Mouse (Mus musculus) testis, postnatal 10 days (tissue): ENCODE results near the gene Adat3.
"Not testable (repeated sequence)": the region's sequence is repeated elsewhere in the genome, so short reads cannot be mapped to it uniquely, and the experiment has no call there.

Experiments
- DNase-seq: peaks from one replicate; pipeline ENCODE4 v3.0.0; 2021; ENCODE audit warnings: low spot score

Adat3 gene

DNA sequence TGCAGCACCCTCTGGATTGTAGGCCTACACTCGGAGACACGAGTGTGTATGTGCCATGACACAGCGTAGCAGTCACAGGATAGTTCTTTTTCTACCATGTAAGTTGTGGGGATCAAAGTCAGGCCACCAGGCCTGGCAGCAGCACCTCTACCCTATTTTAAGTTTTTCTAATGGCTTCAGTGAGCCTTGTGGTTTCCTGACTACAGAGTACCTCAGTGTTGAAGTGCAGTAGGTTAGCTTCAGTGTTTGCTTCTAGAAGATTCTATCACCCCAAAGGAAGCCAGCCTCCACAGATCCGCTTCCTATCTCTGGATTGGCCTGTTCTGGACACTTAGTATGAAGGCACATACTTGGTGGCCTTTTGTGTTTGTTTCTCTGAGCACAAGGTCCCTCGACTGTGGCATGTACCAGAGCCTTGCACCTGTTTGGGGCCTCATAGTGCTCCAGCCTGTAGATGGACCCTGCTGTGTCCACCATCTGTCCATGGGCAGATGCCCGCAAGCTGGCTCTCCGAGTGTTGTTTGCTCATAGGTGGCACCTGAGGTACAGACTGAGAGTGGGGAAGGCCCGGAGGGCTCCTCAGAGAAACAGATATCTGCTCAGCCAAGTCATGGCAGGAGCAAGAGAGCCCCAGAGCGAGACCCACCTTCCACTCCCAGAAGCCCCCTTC is 7.6 kb downstream of the Adat3 start:
- no peak for DNase-seq

DNA sequence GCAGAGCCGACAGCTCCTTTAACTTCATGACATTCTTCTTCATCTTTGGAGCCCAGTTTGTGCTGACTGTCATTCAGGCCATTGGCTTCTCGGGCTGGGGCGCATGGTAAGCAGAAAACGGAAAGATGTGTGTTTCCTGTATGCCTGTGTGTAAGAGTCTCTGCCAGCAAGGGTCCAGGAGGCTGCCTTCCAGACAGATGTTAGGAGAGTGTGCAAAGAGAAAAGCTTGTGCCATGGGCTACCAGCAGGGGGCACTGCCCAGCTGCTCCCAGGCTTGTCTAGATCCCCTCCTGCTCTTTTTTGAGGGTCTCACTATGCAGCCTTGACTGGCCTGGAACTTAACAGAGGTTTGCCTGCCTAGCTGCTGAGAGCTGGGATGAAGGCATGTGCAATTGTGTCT is 8.3 kb downstream of the Adat3 start:
- DNase-seq, result peak; percentile 67

DNA sequence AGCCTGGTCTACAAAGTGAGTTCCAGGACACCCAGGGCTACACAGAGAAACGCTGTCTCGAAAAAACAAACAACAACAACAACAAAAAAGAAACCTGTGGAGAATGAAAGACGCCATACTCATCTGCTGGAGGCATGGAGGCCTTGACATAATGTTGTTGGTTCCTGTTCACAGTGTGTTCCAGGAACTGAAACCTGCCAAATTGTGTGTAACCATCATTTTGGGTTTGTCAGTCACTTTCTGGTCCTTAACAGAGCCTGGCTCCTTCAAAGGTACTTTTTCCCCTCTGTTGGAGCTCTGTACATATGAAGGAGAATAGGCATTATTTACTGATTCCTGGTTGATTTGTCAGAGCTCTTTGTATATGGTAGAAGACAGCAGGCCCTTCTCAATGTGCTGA is 9.2 kb downstream of the Adat3 start:
- DNase-seq, result no peak

DNA sequence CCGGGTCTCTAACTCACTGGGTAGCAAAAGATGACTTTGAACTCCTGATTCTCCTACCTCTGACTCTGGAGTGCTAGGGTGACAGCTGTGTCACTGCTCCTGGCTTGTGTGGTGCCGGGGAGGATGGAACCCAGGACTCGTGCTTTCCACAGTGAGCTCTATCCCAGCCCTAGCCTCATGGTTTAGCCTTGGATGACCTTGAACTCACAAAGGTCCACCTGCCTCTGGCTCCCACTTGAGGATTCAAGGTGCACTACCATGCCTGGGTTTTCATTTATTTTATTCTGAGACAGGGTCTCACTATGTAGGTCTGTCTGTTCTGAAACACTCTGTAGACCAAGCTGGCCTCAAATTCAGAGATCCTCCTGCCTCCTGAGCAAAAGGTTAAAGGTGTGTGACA is 11.1 kb downstream of the Adat3 start:
- no peak for DNase-seq

DNA sequence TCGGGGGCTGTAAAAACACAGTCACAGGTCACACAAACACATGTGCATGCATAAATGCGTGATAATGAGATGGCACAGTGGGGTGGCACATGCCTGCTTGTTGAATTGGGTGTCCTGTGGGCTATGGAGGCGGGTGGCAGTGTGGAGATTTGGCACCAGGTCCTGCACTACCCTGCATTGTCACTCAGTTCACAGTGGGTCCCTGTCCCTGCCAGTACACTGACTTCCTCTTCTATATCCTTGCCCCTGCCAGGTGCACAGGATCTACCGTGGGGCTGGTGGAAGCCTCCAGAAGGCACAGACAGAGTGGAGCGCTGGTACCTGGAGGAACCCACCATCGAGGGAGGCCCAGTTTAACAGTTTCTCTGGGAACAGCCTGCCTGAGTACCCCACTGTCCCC is 11.7 kb downstream of the Adat3 start:
- no peak for DNase-seq

DNA sequence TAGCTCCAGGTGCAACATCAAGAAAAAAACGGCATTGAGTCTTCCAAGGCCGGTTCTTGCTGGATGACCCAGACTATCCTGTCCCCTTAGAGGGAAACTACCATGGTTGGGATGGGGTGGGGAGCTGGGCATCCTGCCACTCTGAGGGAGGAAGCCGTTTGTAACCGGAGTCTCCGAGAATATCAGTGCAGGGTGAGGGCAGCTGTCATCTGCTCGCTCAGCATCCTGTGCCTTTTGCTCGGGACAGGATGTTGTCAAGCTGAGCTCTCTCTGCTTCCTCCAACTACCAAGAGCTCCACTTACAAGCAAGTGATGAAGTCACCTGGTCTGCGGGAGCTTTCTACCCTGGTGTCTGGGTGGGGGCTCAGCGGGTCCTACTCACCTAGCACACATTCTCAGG is 15.5 kb downstream of the Adat3 start:
- no peak for DNase-seq

DNA sequence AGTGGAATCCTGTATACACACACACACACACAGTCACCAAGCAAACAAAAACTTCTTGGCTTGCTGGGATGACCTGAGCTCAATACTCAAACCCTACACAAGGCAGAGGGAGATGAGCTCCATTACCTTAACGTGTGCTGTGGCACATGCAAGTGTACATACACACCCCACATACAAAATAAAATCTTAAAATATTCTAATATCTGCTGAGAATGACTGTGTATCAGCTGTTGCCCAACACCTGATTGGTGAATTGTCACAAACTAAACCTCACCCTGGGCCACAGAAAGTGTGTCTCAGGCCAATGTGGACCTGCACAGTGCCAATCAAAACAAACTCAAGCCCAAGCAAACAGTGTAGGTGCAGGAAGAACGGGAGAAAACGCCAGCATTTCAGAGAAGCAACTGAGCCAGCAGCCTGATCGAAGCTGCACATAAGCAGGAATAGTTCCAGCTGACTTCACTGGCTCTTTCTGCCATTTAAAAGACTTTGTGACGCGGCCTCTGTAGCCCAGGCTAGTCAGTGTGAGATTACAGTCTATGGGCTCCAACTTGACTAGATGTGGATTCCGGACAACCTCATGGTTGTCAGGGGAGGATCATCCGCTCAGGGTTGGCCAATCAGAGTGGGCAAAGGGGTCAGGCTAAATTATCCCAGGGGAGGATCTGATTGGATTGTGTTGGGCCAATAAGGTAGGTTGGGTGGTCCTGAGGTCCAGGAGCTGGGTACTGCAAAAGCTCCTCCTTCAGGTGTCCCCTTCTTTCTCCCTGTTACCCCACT is 17.0 kb downstream of the Adat3 start:
- DNase-seq, result no peak

DNA sequence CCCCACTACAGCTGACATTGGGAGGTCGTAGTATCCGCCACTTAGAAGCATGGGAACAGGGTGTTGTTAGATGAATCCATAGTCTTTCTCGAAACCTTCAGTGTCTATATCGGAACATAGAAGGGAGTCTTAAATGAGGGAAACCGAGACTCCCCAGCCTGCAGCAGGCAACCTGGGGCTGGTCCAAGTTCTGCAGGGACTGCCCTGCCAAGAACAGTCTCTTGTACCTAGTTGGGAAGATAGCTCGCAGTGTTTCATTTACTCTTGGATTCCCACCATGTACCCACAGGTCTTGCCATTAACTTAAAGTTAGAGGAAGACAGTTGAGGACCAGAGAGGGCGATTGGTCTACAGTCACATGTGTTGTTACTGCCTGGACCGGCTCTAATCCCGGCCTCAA is 17.7 kb downstream of the Adat3 start:
- no peak for DNase-seq

DNA sequence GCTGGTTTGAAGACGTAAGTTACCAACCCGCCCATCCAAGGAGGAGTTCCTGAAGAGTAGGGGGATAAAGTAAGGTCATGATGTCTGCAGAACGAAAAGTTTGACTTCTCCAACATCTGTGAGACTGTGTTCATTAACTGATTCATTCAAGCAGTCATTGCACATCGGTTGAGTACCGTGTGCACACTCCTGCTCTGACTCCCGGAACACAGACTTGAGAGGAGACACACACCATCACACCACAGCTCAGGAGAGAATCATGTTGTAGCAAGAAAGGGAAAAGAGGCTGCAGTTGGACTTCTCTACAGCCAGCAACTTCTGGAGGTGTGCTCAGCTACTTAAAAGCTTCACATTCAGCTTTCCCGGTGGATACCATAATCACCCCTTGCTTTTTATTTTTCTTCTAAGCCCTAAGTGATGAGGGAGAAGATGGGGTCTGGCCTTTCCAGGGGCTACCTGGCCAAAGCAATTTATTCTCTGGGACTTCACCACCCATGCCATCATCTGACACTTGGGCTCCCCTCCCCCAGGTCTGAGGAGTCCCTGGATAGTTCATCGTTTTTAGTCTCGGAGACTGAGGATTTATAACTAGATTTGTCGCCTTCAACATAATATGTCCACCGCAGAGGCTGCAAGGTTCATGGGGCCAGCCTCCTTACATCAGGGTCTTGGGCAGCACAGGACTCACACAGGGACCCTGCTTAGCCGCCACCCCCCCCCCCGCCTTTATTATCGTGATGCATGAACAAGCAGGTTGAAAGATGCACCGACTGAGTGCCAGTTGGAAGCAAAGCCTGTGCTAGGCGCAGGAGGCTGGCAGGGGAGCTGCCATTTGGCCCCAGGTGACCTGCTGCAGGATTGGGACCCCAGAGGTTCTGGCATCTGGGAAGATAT is 18.4 kb downstream of the Adat3 start:
- DNase-seq, result no peak

DNA sequence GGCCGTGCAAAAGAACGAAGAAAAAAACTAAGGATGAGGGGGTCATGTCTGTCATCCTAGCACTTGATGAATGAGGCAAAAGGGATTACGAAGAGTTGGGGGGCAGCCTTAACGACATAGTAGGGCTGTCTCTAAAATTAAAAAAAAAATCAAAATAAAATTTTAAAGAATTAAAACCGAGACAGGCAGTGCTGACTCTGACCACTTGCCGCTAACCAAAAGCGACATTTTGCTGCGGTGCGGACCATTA is 18.9 kb downstream of the Adat3 start:
- no peak for DNase-seq

DNA sequence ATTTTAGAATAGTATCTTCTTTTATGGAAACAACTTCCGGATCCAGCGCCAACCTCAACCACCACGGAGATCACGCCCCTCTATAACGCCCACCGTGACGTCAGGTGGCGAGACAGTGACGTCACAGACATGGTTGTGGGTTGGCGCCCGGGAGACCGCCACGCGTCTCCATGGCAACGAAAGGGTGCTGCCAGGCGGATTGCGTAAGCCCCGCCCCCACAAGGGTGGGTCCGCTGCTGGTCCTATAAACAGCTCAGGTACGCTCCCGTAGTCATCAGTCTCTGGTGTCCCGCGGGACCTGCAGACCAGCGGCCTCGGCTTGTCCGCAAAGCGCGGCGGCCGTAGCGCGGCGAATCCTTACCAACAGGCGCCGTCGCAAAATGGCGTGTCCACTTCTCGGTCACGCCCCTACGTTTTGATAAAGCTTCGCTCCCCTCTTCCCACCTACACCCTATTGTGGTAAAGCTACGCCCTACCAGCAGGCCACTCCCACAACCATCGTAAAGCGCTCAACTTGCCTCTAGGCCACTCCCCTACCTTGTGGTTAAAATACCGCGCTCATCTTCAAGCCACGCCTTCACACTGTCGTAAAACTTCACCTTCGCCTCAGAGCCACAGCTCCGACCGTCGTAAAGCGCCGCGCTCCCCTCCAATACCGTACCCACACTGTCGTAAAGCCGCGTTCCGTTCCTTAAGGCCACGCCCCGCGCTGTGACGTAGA is 19.4 kb downstream of the Adat3 start:
- peak; percentile 99 for DNase-seq

DNA sequence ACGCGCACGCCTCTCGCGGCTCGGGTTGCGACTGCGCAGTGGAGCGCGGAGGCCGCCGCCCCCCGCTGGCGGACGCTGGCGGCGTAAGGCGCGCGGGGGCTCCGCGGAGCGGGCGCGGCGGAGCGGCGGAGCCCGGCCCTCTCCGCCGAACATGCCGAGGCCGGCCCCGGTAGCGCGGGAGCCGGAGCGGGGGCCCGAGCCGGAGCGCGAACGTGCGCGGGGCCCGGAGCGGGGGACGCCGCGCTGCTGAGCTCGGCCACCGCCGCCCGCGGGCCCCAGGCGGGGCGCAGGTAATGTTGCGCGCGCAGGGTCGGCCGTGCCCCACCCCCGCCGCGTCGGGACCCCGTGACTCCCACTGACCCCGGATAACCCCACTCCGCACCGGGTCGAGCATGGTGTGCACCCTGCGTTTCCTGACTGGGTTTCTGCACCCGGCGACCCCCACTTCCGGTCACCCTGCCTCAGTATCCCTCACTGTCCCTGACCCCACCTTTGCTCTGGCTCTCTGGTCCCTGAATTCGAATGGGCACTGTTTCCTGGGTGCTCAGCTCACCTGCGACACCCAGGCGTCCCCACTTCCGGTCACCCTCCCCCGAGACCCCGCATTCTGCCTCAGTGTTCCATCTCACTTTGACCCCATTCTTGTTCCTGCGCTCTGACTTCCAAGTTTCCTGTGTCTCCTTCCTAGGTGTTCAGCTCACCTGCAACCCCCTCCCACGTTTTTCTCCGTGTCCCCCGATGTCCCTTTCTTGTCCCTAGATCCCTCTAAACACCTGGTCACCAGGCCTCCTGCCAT is 20.2 kb downstream of the Adat3 start, which contains the start of gene Csnk1g2:
Gene Csnk1g2, plus strand, starts transcription at position 178 of the 796 bp plus-strand sequence.
- peak; percentile 86 for DNase-seq

DNA sequence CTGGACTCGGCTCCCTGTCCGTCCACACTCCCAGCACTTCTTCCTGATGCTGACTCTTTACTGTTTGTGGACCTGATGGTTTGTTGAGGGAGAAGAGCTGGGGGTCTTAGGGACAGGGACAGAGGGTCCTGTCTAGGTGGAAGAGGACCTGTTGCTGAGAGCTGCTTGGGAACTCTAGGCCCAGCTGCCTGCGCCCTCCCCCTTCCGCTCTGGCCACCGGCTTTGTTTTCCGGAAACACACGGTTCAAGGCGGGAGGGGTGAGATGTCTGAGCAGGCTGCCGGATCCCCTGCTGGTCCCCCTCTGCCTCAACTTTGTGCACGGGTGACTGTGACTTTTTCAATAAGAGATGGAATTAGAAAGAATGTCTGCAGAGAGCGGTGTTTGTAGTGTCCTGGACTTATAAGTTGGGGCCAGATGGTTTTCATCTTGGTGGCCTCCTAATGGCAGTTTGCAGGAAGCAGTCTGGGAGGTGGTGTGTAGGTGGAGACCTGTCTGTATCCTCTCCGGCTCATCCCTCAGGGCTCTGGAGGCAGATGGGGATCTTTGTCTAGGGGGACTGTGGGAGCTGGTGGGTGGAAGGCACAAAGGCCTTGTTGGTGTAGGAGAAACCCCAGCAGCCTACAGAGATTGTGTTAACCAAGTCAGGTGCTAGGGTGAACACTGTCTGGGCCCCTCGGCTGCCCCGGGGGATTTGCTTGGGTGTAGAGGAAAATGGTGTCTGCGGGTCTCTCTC is 20.9 kb downstream of the Adat3 start:
- peak; percentile 71 for DNase-seq

DNA sequence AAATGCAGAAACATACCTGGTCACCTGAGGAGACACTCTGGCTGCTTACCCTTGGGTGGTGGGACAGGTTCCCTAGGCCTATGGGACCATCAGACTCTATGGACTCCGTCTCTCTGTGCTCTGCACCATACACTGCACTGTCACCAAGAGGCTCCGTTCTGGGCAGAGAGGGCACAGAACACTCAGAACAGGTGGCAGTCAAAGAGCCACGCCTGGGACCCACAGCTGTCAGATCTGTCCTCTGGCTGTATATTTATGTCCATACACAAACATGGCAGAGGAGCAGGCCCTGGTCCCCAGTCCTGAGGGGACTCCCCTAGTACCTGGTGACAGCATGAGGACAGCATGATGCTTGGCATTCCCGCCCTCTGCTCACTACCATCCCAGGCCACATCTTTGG is 23.1 kb downstream of the Adat3 start:
- DNase-seq, result no peak

DNA sequence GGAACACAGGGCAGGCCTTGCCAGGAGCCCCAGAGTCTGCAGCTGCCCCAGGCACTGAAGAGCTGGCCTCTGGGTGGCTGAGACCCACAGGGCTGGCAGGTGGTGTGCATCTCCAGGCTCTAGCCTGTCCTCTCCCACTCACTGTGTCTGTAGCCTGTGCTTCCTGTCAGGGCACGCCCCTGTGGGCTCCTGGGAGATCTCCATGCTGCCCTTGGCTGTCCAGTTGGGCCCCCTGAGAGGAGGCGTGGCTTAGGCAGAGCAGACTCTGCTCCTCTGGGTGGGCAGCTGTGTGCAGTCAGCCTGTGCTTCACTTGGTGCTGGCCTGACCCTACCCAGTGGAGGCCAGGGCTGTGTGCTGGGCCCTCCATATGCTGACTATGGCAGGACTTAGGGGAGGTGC is 25.0 kb downstream of the Adat3 start:
- DNase-seq, result peak; percentile 82

DNA sequence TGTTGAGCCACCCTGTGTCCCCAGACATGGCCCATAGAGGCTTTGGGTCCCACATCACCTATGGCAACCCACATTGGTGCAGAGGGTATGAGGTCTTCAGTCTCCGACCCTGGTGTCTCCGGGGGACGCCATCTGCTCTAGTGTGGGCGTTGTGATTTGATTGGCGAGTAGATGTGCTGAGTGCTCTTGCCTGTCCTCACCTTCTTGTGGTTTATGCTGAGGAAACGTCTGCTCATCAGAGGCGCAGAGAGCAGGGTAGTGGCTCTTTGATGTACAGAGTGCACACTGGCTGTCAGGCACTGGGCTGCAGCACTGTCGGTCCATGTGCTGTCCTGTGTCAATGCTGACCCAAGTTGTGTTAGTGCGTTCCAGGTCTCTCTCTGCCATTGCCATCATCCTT is 26.2 kb downstream of the Adat3 start:
- DNase-seq, result no peak

DNA sequence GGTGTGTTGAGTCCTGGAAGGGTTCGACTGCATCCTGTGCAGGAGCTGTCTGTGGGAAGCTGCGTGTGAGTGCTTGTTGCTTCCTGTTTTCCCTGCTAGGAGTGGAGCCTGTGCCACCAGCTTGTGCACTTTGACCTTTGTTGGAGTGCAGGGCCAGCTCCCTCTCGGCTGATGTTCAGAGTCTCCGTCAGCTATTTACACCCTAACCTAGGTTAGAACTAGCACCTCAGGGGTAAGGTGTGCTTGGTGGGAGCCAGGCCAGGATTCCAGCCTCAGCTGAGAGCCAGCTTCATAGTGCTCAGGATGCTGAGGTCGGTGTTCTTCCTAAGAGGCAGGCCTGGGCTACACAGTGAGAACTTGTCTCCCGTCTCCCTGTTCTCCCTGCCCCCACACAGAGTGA is 32.7 kb downstream of the Adat3 start:
- no peak for DNase-seq

DNA sequence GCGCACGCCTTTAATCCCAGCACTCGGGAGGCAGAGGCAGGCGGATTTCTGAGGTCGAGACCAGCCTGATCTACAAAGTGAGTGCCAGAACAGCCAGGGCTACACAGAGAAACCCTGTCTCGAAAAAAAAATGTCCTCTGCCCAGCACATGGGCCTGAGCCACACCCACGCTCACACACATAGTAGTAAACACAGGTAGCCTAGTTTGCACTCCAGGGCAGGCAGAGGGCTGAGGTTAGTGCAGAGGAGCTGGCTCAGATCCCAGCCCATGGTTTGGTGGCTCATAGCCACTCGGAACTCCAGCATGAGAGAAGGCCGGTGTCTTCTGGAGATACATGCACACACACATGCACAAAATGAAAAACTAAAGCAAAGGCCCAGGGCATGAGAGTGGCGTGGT is 44.3 kb downstream of the Adat3 start:
- DNase-seq, result no peak

DNA sequence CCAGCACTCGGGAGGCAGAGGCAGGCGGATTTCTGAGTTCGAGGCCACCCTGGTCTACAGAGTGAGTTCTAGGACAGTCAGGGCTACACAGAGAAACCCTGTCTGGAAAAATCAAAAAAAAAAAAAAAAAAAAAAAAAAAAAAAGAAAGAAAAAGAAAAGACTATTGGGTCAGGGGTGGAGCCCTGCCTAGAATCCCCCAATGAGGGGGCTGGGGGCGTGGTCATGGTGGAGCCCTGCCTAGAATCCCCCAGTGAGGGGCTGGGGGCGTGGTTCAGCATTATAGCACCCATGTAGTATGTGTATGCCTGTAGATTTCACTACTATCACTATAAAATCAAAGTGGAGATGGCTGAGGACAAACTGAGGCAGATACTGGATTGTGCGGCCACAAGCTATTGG is 47.2 kb downstream of the Adat3 start:
- DNase-seq, result not testable (repeated sequence)

DNA sequence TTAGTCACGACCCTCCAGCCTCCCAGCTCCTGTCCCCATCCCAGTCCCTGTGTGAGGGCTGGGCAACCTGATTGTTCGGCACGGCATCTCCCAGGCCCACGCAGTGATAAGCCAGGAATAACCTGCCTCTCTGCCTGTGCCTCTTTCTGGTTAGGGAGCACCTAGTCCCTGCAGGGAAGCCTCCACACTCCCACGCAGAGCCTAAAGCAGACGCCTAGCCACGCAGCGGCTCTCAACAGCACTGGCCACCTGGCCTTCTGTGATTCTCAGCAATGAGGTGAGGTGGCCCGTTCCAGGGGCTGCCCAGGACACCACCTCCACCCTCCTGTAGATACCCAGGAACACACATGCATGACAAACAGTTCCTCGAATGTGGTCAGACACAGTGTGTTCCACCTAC is 47.7 kb downstream of the Adat3 start:
- no peak for DNase-seq

DNA sequence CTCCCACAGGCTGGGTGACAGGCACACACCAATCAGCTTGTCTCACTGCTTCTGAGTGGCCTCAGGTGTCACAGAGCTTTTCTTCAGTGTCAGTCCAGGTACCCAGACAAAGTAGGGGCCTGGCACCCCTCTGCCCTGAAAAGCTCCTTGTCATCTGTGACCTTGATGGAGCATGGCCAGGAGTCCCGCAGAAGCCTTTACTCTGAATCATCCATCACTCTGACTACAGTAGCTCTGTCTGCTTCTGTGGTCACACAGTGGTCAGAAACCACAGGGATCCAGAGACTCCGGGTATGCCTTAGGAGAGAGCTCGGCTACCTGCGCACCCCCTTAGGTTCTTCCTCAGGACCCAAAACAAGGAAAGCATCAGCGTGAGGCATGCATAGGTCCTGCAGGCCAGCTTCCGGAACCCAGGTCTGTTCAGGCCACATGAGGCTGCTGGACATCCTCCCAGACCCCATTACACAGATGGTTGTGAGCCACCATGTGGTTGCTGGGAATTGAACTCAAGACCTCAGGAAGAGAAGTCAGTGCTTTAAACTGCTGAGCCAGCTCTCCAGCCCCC is 50.6 kb downstream of the Adat3 start:
- no peak for DNase-seq
